Mouse (Mus musculus) macrophage (primary cell): Measurements from ENCODE around the gene Numa1. TPM values are rescaled to one million over a fixed set of nuclear protein-coding genes. Genes with fewer than 3 reads are reported as not detected.

Experiments
- H3K27ac ChIP-seq: fragments of 350-480 bp; formaldehyde crosslinking; 2 replicates; pipeline ENCODE4 v1.9.0; 2021
- H3K36me3 ChIP-seq: fragments of 350-480 bp; formaldehyde crosslinking; 2 replicates; pipeline ENCODE4 v1.9.0; 2021; ENCODE audit errors: inconsistent target
- H3K4me3 ChIP-seq: fragments of 350-480 bp; formaldehyde crosslinking; 2 replicates; pipeline ENCODE4 v1.9.0; 2021; ENCODE audit errors: inconsistent target
- H3K79me2 ChIP-seq: fragments of 350-480 bp; formaldehyde crosslinking; 2 replicates; pipeline ENCODE4 v1.9.0; 2021; ENCODE audit errors: inconsistent target
- WGBS: methylation state at CpG from one replicate; pipeline ENCODE4 v1.1.7; 2026; ENCODE audit warnings: inconsistent platforms; ENCODE audit not compliant: missing documents; 5-methylcytosine and 5-hydroxymethylcytosine counted together
- polyA plus RNA-seq: library from polyadenylated mRNA; stranded (reverse); fragments of 250-400 nt; gene quantifications from 3 replicates; pipeline ENCODE4 v1.2.4, GENCODE M21; 2018; ENCODE audit warnings: inconsistent platforms

The Numa1 gene
- polyA plus RNA-seq, 1 experiment from 2014 or later, result 130 TPM

DNA sequence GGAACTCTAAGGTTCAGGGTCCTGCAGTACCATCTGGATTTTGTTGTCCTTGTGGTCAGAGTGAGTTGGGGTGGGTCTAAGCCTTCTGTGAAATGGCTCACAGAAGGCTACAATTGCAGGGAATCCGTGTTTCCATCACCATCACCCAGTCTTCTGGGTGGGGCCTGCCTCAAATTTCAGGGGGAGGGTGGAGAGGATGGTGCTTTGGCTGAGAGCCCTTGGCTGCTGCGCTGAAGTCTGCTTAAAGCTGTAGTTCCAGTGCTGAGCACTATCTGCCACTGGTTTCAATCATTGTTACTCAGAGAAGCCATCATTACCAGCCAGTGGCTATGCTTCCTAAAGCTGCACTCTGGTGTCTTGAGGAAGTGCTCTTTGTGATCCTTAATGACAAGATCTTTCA lies 40.6 kb downstream of the Numa1 start:
- no peak overlapping the region for H3K27ac ChIP-seq
- H3K36me3 ChIP-seq, result no peaks in the 10 kb centered on the region
- peaks cover 74% of the 10 kb centered on the region for H3K79me2 ChIP-seq
- 65% methylated on average over 2 of the region's 2 CpGs for WGBS
- no peak overlapping the region for H3K4me3 ChIP-seq

DNA sequence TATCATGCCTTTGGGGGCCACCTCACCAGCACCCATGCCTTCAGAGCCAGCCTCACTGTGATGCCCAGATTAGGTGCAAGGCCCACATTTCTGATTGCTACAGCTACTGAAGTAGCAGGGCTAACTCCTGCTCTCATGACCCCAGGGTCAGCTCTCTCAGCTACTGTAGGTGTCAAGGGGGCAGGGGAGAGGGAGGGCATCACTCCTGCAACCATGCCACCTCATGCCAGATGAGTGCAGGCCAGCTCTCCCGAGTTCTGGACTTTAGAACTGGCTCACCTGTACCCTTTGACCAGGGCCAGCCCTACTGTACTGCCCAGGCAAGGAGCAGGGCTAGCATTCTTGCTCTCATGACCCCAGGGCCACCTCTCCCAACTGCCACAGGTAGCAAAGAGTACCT lies 48.8 kb downstream of the Numa1 start:
- Histone ChIP-seq H3K36me3 (peaks cover 15% of the 10 kb centered on the region), H3K27ac (no peak overlapping the region), H3K79me2 (peaks cover 81% of the 10 kb centered on the region), H3K4me3 (no peak overlapping the region)
- 60% methylated on average over 1 of the region's 1 CpGs for WGBS

DNA sequence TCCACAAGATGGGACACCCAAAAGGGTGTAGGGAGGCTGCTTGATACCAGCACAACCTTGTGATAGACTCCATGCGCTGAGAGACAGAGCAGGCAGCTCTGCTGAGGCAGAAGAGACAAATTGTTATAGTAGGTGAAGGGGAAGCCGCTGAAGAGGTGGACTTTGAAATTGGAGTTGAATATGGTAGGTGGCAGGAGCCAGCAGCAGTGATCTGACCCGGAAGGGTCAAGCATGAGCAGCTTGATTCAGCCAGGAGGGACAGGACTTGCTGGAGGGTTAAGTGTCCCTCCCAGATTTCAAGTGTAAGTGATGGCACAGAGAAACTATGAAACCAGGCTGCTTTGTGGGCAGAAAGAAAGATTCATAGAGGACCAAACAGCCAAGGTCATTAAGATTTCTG lies 51.2 kb downstream of the Numa1 start:
- Histone ChIP-seq H3K36me3 (peaks cover 34% of the 10 kb centered on the region), H3K27ac (no peak overlapping the region), H3K4me3 (no peak overlapping the region), H3K79me2 (peaks cover 73% of the 10 kb centered on the region)
- 88% methylated on average over 3 of the region's 3 CpGs for WGBS

DNA sequence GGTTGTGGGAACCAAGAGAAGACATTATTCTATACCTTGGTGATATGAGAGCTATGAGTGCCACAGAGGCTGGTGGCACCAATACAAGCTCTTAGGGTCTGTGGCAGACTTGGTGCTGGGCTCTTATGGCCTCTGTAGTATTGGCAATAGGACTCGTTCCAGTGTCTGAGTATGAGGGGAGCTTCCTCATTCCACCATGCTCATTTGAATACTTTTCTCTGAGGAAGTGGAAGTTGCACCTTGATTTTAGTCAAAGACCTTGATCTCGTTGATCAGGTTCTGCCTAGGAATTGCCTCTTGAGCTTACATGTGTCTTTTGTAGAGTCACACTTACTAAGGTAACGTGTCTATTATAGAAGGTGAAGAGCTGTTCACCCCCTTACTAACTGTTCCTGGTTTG lies 60.3 kb downstream of the Numa1 start:
- Histone ChIP-seq H3K27ac (no peak overlapping the region), H3K79me2 (no peaks in the 10 kb centered on the region), H3K36me3 (peaks cover 100% of the 10 kb centered on the region), H3K4me3 (no peak overlapping the region)
- WGBS, result 77% methylated on average over 3 of the region's 3 CpGs

DNA sequence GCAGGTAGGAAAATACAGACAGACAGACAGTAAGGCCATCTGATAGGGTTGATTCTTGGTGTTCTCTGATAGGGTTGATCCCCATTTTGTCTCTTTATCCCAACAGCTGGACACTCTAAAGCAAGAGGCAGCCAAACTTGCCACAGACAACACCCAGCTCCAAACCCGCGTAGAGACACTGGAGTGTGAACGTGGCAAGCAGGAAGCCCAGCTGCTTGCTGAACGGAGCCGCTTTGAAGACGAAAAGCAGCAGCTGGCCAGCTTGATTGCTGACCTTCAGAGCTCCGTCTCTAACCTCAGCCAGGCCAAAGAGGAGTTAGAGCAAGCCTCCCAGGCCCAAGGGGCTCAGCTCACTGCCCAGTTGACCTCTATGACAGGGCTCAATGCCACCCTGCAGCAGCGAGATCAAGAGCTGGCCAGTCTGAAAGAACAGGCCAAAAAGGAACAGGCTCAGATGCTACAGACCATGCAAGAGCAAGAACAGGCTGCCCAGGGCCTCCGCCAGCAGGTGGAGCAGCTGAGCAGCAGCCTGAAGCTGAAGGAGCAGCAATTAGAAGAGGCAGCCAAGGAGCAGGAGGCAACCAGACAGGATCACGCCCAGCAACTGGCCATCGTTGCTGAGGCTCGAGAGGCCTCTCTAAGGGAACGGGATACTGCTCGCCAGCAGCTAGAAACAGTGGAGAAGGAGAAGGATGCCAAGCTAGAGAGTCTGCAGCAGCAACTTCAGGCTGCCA lies 64.5 kb downstream of the Numa1 start:
- WGBS, result 80% methylated on average over 14 of the region's 14 CpGs

DNA sequence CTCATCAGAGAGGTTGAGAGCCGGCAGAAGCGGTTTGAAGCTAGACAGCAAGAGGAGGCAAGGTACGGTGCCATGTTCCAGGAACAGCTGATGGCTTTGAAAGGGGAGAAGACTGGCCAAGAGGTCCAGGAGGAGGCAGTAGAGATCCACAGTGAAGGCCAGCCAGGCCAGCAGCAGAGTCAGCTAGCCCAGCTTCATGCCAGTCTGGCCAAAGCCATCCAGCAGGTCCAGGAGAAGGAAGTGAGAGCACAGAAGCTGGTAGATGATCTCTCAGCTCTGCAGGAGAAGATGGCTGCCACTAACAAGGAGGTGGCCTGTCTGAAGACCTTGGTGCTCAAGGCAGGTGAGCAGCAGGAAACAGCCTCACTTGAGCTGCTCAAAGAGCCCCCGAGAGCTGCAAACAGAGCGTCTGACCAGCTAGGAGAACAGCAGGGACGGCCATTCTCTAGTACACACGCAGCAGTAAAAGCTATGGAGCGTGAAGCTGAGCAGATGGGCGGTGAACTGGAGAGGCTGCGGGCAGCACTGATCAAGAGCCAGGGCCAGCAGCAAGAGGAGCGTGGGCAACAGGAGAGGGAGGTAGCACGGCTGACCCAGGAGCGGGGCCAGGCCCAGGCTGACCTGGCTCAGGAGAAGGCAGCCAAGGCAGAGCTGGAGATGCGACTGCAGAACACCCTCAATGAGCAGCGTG lies 65.7 kb downstream of the Numa1 start:
- Histone ChIP-seq H3K79me2 (peaks cover 15% of the 10 kb centered on the region; the same call in 1 of the 2 replicates), H3K27ac (no peak overlapping the region), H3K4me3 (no peak overlapping the region), H3K36me3 (peaks cover 90% of the 10 kb centered on the region)
- 100% methylated on average over 14 of the region's 15 CpGs for WGBS

More for the DNA sequence above, 64.5 kb downstream of the Numa1 start:
- Histone ChIP-seq H3K36me3 (peaks cover 95% of the 10 kb centered on the region), H3K27ac (no peak overlapping the region), H3K4me3 (no peak overlapping the region), H3K79me2 (peaks cover 12% of the 10 kb centered on the region; the same call in 1 of the 2 replicates)

DNA sequence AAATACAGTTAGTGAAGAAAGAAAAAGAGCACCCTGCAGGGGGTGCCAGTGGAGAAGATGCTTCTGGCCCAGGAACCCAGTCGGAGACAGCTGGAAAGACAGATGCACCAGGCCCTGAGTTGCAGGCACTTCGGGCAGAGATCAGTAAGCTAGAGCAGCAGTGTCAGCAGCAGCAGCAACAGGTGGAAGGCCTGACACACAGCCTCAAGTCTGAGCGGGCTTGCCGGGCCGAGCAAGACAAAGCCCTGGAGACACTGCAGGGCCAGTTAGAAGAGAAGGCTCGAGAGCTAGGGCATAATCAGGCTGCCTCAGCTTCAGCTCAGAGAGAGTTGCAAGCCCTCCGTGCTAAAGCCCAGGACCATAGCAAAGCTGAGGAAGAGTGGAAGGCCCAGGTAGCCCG lies 66.4 kb downstream of the Numa1 start:
- Histone ChIP-seq H3K27ac (no peak overlapping the region), H3K36me3 (peaks cover 87% of the 10 kb centered on the region), H3K79me2 (peaks cover 19% of the 10 kb centered on the region; the same call in 1 of the 2 replicates), H3K4me3 (no peak overlapping the region)
- 96% methylated on average over 8 of the region's 8 CpGs for WGBS

DNA sequence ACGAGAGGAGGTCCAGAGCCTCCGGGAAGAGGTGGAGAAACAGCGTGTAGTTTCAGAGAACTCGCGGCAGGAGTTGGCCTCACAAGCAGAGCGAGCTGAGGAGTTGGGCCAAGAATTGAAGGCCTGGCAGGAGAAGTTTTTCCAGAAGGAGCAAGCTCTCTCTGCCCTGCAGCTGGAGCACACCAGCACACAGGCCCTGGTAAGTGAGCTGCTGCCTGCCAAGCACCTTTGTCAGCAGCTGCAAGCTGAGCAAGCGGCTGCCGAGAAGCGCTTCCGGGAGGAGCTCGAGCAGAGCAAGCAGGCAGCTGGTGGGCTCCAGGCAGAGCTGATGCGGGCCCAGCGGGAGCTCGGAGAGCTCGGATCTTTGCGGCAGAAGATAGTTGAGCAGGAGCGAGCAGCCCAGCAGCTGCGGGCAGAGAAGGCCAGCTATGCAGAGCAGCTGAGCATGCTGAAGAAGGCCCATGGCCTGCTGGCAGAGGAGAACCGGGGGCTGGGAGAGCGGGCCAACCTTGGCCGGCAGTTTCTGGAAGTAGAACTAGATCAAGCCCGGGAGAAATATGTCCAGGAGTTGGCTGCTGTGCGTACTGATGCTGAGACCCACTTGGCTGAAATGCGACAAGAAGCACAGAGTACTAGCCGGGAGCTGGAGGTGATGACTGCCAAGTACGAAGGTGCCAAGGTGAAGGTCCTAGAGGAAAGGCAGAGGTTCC lies 67.2 kb downstream of the Numa1 start:
- H3K36me3 ChIP-seq, result peaks cover 87% of the 10 kb centered on the region
- no peak overlapping the region for H3K27ac ChIP-seq
- WGBS, result 94% methylated on average over 19 of the region's 26 CpGs
- peaks cover 19% of the 10 kb centered on the region; the same call in 1 of the 2 replicates for H3K79me2 ChIP-seq
- H3K4me3 ChIP-seq, result no peak overlapping the region

DNA sequence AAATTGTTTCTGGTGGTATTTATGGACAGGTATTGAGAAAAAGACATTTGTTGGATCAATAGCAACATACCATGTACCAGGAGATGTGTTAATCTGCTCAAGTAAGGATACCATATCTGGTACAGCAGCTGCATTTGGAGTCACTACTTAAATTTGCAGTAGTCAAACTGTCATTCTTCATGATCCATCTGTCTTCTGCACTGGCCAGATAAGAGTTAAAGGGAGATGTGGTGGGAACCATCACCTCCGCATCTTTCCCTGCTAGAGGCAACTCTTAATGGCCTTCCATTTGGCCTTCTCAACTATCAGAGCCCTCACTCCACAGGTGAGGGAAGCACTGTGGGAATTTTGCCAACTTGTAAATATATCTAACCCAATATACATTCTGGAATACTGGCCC lies 72.6 kb downstream of the Numa1 start:
- Histone ChIP-seq H3K27ac (no peak overlapping the region), H3K4me3 (no peak overlapping the region), H3K79me2 (peaks cover 19% of the 10 kb centered on the region; the same call in 1 of the 2 replicates), H3K36me3 (peaks cover 86% of the 10 kb centered on the region)
- WGBS, result 83% methylated on average over 1 of the region's 1 CpGs

DNA sequence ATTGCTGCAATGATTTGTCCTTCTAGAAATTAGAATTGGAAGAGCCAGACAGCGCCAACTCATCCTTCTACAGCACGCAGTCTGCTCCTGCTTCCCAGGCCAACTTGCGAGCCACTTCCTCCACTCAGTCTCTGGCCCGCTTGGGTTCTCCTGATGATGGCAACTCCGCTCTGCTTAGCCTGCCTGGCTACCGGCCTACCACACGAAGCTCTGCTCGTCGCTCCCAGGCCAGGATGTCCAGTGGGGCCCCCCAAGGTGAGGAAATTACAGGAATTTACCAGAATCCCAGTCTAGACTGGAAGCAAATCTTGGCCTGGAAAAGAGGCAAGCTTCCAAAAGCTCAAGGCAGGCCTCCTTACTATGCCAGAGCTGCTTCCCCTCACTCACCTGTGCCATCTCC lies 77.9 kb downstream of the Numa1 start:
- H3K79me2 ChIP-seq, result peaks cover 14% of the 10 kb centered on the region; the same call in 1 of the 2 replicates
- H3K4me3 ChIP-seq, result no peak overlapping the region
- 92% methylated on average over 9 of the region's 9 CpGs for WGBS
- H3K27ac ChIP-seq, result no peak overlapping the region
- H3K36me3 ChIP-seq, result peaks cover 87% of the 10 kb centered on the region

DNA sequence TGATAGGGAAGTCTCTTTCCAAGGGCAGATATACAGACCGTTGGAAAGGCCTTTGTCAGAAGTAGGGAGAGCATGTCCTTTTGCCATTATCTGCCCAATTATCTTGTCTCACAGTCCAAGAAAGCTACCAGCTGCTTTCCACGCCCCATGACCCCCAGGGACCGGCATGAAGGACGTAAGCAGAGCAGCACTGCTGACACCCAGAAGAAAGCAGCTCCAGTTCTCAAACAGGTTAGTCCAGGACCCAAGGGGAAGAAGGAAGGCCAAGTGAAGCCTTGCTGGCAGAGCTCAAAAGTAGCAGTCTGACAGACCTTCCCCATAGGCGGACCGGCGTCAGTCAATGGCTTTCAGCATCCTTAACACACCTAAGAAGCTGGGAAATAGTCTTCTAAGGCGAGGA lies 79.5 kb downstream of the Numa1 start:
- H3K36me3 ChIP-seq, result peaks cover 77% of the 10 kb centered on the region
- WGBS, result 97% methylated on average over 8 of the region's 8 CpGs
- no peak overlapping the region for H3K4me3 ChIP-seq
- H3K27ac ChIP-seq, result no peak overlapping the region
- peaks cover 22% of the 10 kb centered on the region; the same call in 1 of the 2 replicates for H3K79me2 ChIP-seq

DNA sequence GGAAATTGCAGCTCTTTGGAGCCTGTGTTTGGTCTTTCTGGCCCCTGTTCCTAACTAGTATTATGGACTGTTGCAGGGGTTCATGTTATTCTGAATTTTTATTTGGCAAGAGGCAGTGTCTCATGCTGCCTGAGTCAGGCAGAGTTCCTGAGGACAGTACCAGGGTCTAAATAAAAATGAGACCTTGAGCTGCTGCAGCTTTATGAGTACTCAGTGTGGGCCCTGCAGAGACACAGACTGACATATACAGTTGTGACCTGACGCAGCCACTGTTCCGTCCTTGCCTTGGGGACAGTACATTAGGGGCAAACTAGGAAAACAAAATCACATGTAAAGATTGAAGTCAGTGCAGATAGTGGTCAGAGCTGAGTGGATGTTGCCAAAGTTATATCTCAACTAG lies 81.1 kb downstream of the Numa1 start:
- Histone ChIP-seq H3K27ac (no peak overlapping the region), H3K36me3 (peaks cover 61% of the 10 kb centered on the region), H3K4me3 (no peak overlapping the region), H3K79me2 (peaks cover 22% of the 10 kb centered on the region; the same call in 1 of the 2 replicates)
- WGBS, result 87% methylated on average over 2 of the region's 2 CpGs

DNA sequence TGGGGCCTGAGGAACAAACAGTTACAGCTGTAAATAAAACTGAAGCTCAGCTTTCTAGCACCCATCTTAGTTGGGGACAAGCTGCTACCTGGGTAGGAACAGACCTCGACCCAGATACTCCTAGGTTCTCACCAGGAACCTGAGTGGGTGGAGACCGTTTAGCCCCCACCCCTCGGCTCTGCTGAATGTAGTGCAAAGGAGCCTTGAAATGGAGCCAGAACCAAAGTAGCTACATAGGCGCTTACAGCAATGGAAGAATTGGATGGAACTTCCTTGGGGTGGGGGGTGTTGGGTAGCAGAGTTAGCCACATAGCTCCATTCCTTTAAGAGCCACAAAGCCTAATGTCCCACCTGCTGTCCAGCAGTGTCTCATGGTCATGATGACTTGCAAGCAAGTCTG lies 83.0 kb downstream of the Numa1 start:
- Histone ChIP-seq H3K27ac (peak overlapping the region; percentile 73), H3K4me3 (peak overlapping the region; percentile 24; the same call in 1 of the 2 replicates), H3K36me3 (peaks cover 42% of the 10 kb centered on the region), H3K79me2 (peaks cover 22% of the 10 kb centered on the region; the same call in 1 of the 2 replicates)
- 65% methylated on average over 4 of the region's 4 CpGs for WGBS

DNA sequence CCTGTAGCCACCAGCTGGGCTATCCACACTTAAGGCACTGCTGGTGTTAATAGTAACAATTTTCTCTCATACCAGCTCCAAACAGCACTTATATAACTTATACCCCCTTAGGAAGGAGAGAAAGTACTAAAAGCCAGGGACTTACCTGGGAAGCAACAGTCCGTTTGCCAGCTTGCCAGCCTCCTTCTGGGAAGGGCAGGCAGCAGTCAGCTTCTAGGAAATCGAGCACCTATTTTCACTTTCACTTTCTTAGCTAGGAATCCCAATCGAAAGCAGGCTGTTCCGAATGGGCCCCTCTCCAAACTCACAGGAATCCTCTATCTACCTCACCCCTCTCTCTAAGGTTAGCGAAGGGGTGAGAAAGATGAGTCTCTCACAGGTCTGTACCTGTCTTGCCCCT lies 83.5 kb downstream of the Numa1 start:
- H3K79me2 ChIP-seq, result peaks cover 22% of the 10 kb centered on the region; the same call in 1 of the 2 replicates
- H3K4me3 ChIP-seq, result peak overlapping the region; percentile 24
- peak overlapping the region; percentile 73 for H3K27ac ChIP-seq
- peaks cover 37% of the 10 kb centered on the region for H3K36me3 ChIP-seq
- WGBS, result 8% methylated on average over 5 of the region's 5 CpGs
